Mouse (Mus musculus): Measurements from ENCODE around the gene Tepp. TPM values are rescaled to one million over a fixed set of nuclear protein-coding genes. Genes with fewer than 3 reads are reported as not detected.

Gene Tepp
- polyA plus RNA-seq, 1 experiment from 2014 or later, result 0.43 TPM

- no peak for ATAC-seq (ENCODE audit: low FRiP score, low TSS enrichment)
- Histone ChIP-seq H3K9ac (ENCODE audit: low read depth, low read length) (no peak overlapping the region), H3K9me3 (ENCODE audit: control insufficient read depth, low read length) (no peaks in the 10 kb centered on the region), H3K4me1 (ENCODE audit: control insufficient read depth, insufficient read depth, low read length) (peaks cover 7% of the 10 kb centered on the region; the same call in 1 of the 2 replicates), H3K4me3 (ENCODE audit: low read length) (no peak overlapping the region), H3K36me3 (ENCODE audit: control insufficient read depth, insufficient read depth, low read length) (peaks cover 55% of the 10 kb centered on the region), H3K27ac (ENCODE audit: low read depth, low read length) (no peak overlapping the region), H3K4me2 (replicated peaks; ENCODE audit: low read depth, low read length) (no peak overlapping the region), H3K27me3 (ENCODE audit: control insufficient read depth, insufficient read depth, low read length) (no peaks in the 10 kb centered on the region)
- WGBS, result 82% methylated on average over 5 of the region's 5 CpGs
Observed at GRCm38 (mm10) chr8:95324646-95325045, 14.3 kb downstream of the Tepp start.

GRCm38 (mm10) chr8:95326822-95327221 lies 16.5 kb downstream of the Tepp start:
- Histone ChIP-seq H3K9me3 (ENCODE audit: control insufficient read depth, low read length) (no peaks in the 10 kb centered on the region), H3K36me3 (ENCODE audit: control insufficient read depth, insufficient read depth, low read length) (peaks cover 55% of the 10 kb centered on the region), H3K27me3 (ENCODE audit: control insufficient read depth, insufficient read depth, low read length) (no peaks in the 10 kb centered on the region), H3K9ac (ENCODE audit: low read depth, low read length) (no peak overlapping the region), H3K4me1 (ENCODE audit: control insufficient read depth, insufficient read depth, low read length) (peaks cover 7% of the 10 kb centered on the region), H3K27ac (ENCODE audit: low read depth, low read length) (no peak overlapping the region), H3K4me2 (replicated peaks; ENCODE audit: low read depth, low read length) (no peak overlapping the region), H3K4me3 (ENCODE audit: low read length) (no peak overlapping the region)
- ATAC-seq (ENCODE audit: low FRiP score, low TSS enrichment), result no peak
- 82% methylated on average over 5 of the region's 5 CpGs for WGBS

GRCm38 (mm10) chr8:95327866-95328465 lies 17.6 kb downstream of the Tepp start:
- 90% methylated on average over 46 of the region's 46 CpGs for WGBS
- Histone ChIP-seq H3K4me3 (ENCODE audit: low read length) (no peak overlapping the region), H3K27me3 (ENCODE audit: control insufficient read depth, insufficient read depth, low read length) (no peaks in the 10 kb centered on the region), H3K27ac (ENCODE audit: low read depth, low read length) (no peak overlapping the region), H3K9ac (ENCODE audit: low read depth, low read length) (no peak overlapping the region), H3K4me2 (replicated peaks; ENCODE audit: low read depth, low read length) (no peak overlapping the region), H3K4me1 (ENCODE audit: control insufficient read depth, insufficient read depth, low read length) (peaks cover 11% of the 10 kb centered on the region), H3K9me3 (ENCODE audit: control insufficient read depth, low read length) (no peaks in the 10 kb centered on the region), H3K36me3 (ENCODE audit: control insufficient read depth, insufficient read depth, low read length) (peaks cover 55% of the 10 kb centered on the region)
- ATAC-seq (ENCODE audit: low FRiP score, low TSS enrichment), result no peak

GRCm38 (mm10) chr8:95330367-95330766 lies 20.0 kb downstream of the Tepp start:
- H3K4me1 ChIP-seq (ENCODE audit: control insufficient read depth, insufficient read depth, low read length), result peaks cover 12% of the 10 kb centered on the region
- peak overlapping the region; percentile 87 for H3K4me3 ChIP-seq (ENCODE audit: low read length)
- H3K27me3 ChIP-seq (ENCODE audit: control insufficient read depth, insufficient read depth, low read length), result no peaks in the 10 kb centered on the region
- H3K4me2 ChIP-seq (replicated peaks; ENCODE audit: low read depth, low read length), result peak overlapping the region; percentile 85
- WGBS, result 74% methylated on average over 1 of the region's 1 CpGs
- H3K36me3 ChIP-seq (ENCODE audit: control insufficient read depth, insufficient read depth, low read length), result peaks cover 52% of the 10 kb centered on the region
- no peak for ATAC-seq (ENCODE audit: low FRiP score, low TSS enrichment)
- peak overlapping the region; percentile 93; the same call in 1 of the 2 replicates for H3K9ac ChIP-seq (ENCODE audit: low read depth, low read length)
- no peak overlapping the region for H3K27ac ChIP-seq (ENCODE audit: low read depth, low read length)
- H3K9me3 ChIP-seq (ENCODE audit: control insufficient read depth, low read length), result no peaks in the 10 kb centered on the region

GRCm38 (mm10) chr8:95331156-95331719 lies 20.9 kb downstream of the Tepp start:
- Histone ChIP-seq H3K27ac (ENCODE audit: low read depth, low read length) (peak overlapping the region; percentile 99), H3K9me3 (ENCODE audit: control insufficient read depth, low read length) (no peaks in the 10 kb centered on the region), H3K4me3 (ENCODE audit: low read length) (peak overlapping the region; percentile 87), H3K27me3 (ENCODE audit: control insufficient read depth, insufficient read depth, low read length) (no peaks in the 10 kb centered on the region), H3K9ac (ENCODE audit: low read depth, low read length) (peak overlapping the region; percentile 93), H3K36me3 (ENCODE audit: control insufficient read depth, insufficient read depth, low read length) (peaks cover 44% of the 10 kb centered on the region), H3K4me1 (ENCODE audit: control insufficient read depth, insufficient read depth, low read length) (peaks cover 12% of the 10 kb centered on the region), H3K4me2 (replicated peaks; ENCODE audit: low read depth, low read length) (peak overlapping the region; percentile 85)
- WGBS, result 0% methylated on average over 38 of the region's 38 CpGs
- ATAC-seq (ENCODE audit: low FRiP score, low TSS enrichment), result peak; percentile 59

- peak within 1 kb of the TSS; percentile 93 for H3K9ac ChIP-seq (ENCODE audit: low read depth, low read length)
- H3K27ac ChIP-seq (ENCODE audit: low read depth, low read length), result peak within 1 kb of the TSS; percentile 99
- ATAC-seq (ENCODE audit: low FRiP score, low TSS enrichment), result peak; percentile 95
- H3K9me3 ChIP-seq (ENCODE audit: control insufficient read depth, low read length), result no peaks in the 10 kb centered on the region
- H3K36me3 ChIP-seq (ENCODE audit: control insufficient read depth, insufficient read depth, low read length), result peaks cover 38% of the 10 kb centered on the region
- H3K4me2 ChIP-seq (replicated peaks; ENCODE audit: low read depth, low read length), result peak within 1 kb of the TSS; percentile 85
- H3K27me3 ChIP-seq (ENCODE audit: control insufficient read depth, insufficient read depth, low read length), result no peaks in the 10 kb centered on the region
- peaks cover 12% of the 10 kb centered on the region for H3K4me1 ChIP-seq (ENCODE audit: control insufficient read depth, insufficient read depth, low read length)
- H3K4me3 ChIP-seq (ENCODE audit: low read length), result peak within 1 kb of the TSS; percentile 87
- WGBS, result under 1% methylated on average over 72 of the region's 80 CpGs
Observed at GRCm38 (mm10) chr8:95331720-95332436, 21.5 kb downstream of the Tepp start, which contains the start of the genes Zfp319 and Usb1. Zfp319 (minus strand) TSS chr8:95331950. Usb1 (plus strand) TSS chr8:95332284.

- ATAC-seq (ENCODE audit: low FRiP score, low TSS enrichment), result peak; percentile 43
- H3K27ac ChIP-seq (ENCODE audit: low read depth, low read length), result peak overlapping the region; percentile 99
- WGBS, result 20% methylated on average over 21 of the region's 21 CpGs
- H3K9me3 ChIP-seq (ENCODE audit: control insufficient read depth, low read length), result no peaks in the 10 kb centered on the region
- no peaks in the 10 kb centered on the region for H3K27me3 ChIP-seq (ENCODE audit: control insufficient read depth, insufficient read depth, low read length)
- H3K4me1 ChIP-seq (ENCODE audit: control insufficient read depth, insufficient read depth, low read length), result peaks cover 12% of the 10 kb centered on the region
- H3K9ac ChIP-seq (ENCODE audit: low read depth, low read length), result peak overlapping the region; percentile 93; the same call in 1 of the 2 replicates
- peak overlapping the region; percentile 87 for H3K4me3 ChIP-seq (ENCODE audit: low read length)
- peak overlapping the region; percentile 85 for H3K4me2 ChIP-seq (replicated peaks; ENCODE audit: low read depth, low read length)
- H3K36me3 ChIP-seq (ENCODE audit: control insufficient read depth, insufficient read depth, low read length), result peaks cover 34% of the 10 kb centered on the region
Observed at GRCm38 (mm10) chr8:95332437-95333199, 22.3 kb downstream of the Tepp start.

GRCm38 (mm10) chr8:95335706-95336105 lies 25.3 kb downstream of the Tepp start:
- no peak for ATAC-seq (ENCODE audit: low FRiP score, low TSS enrichment)
- H3K4me1 ChIP-seq (ENCODE audit: control insufficient read depth, insufficient read depth, low read length), result peaks cover 4% of the 10 kb centered on the region; the same call in 1 of the 2 replicates
- no peak overlapping the region for H3K9ac ChIP-seq (ENCODE audit: low read depth, low read length)
- no peak overlapping the region for H3K27ac ChIP-seq (ENCODE audit: low read depth, low read length)
- H3K36me3 ChIP-seq (ENCODE audit: control insufficient read depth, insufficient read depth, low read length), result peaks cover 32% of the 10 kb centered on the region
- 89% methylated on average over 1 of the region's 1 CpGs for WGBS
- H3K4me3 ChIP-seq (ENCODE audit: low read length), result no peak overlapping the region
- H3K27me3 ChIP-seq (ENCODE audit: control insufficient read depth, insufficient read depth, low read length), result no peaks in the 10 kb centered on the region
- no peak overlapping the region for H3K4me2 ChIP-seq (replicated peaks; ENCODE audit: low read depth, low read length)
- no peaks in the 10 kb centered on the region for H3K9me3 ChIP-seq (ENCODE audit: control insufficient read depth, low read length)

Data from kidney, embryonic 14.5 days (tissue).